Mouse (Mus musculus): ENCODE measurements around the gene Krt82. TPM values are rescaled to one million over a fixed set of nuclear protein-coding genes. Genes with fewer than 3 reads are reported as not detected.

Krt82 gene
- not detected in 2 replicates for polyA plus RNA-seq (2015; fragmentation: Nextera tagmentation; extraction: Ambion mirVana)

GRCm38 (mm10) chr15:101550567-101550966 is at the start of gene Krt82:
Krt82 (minus strand) TSS chr15:101550667.
- H3K9ac ChIP-seq = no peak within 1 kb of the TSS
- H3K27me3 ChIP-seq = peaks cover 21% of the 10 kb centered on the region
- WGBS (ENCODE audit: insufficient replicate concordance) = 72% methylated on average over 7 of the region's 7 CpGs
- H3K4me1 ChIP-seq (replicated peaks) = no peaks in the 10 kb centered on the region
- ATAC-seq (ENCODE audit: low read depth) = no peak
- no peak for DNase-seq
- no peaks in the 10 kb centered on the region for H3K36me3 ChIP-seq
- no peak within 1 kb of the TSS for H3K4me2 ChIP-seq
- no peaks in the 10 kb centered on the region for H3K9me3 ChIP-seq (replicated peaks)
- no peak within 1 kb of the TSS for H3K4me3 ChIP-seq (replicated peaks)
- H3K27ac ChIP-seq = no peak within 1 kb of the TSS

GRCm38 (mm10) chr15:101599123-101599522 is 48.7 kb upstream of the Krt82 start:
- no peak overlapping the region for H3K9ac ChIP-seq
- H3K27me3 ChIP-seq = no peaks in the 10 kb centered on the region
- H3K4me1 ChIP-seq (replicated peaks) = no peaks in the 10 kb centered on the region
- H3K9me3 ChIP-seq (replicated peaks) = no peaks in the 10 kb centered on the region
- DNase-seq = no peak
- WGBS (ENCODE audit: insufficient replicate concordance) = 48% methylated on average over 6 of the region's 6 CpGs
- H3K27ac ChIP-seq = no peak overlapping the region
- no peak overlapping the region for H3K4me3 ChIP-seq (replicated peaks)
- ATAC-seq (ENCODE audit: low read depth) = no peak
- no peak overlapping the region for H3K4me2 ChIP-seq
- H3K36me3 ChIP-seq = no peaks in the 10 kb centered on the region

GRCm38 (mm10) chr15:101588216-101588615 is 37.7 kb upstream of the Krt82 start:
- no peaks in the 10 kb centered on the region for H3K27me3 ChIP-seq
- H3K27ac ChIP-seq = no peak overlapping the region
- no peaks in the 10 kb centered on the region for H3K4me1 ChIP-seq (replicated peaks)
- DNase-seq (no peak), ATAC-seq (ENCODE audit: low read depth) (no peak)
- whole genome bisulfite sequencing (ENCODE audit: insufficient replicate concordance) = 59% methylated on average over 10 of the region's 10 CpGs
- H3K36me3 ChIP-seq = no peaks in the 10 kb centered on the region
- H3K4me3 ChIP-seq (replicated peaks) = no peak overlapping the region
- H3K4me2 ChIP-seq = no peak overlapping the region
- no peak overlapping the region for H3K9ac ChIP-seq
- H3K9me3 ChIP-seq (replicated peaks) = no peaks in the 10 kb centered on the region

GRCm38 (mm10) chr15:101584456-101584855 is 34.0 kb upstream of the Krt82 start:
- 30% methylated on average over 2 of the region's 2 CpGs for WGBS (ENCODE audit: insufficient replicate concordance)
- H3K27me3 ChIP-seq = no peaks in the 10 kb centered on the region
- DNase-seq = no peak
- H3K4me2 ChIP-seq = no peak overlapping the region
- no peak overlapping the region for H3K9ac ChIP-seq
- no peak overlapping the region for H3K27ac ChIP-seq
- no peaks in the 10 kb centered on the region for H3K4me1 ChIP-seq (replicated peaks)
- no peak for ATAC-seq (ENCODE audit: low read depth)
- no peak overlapping the region for H3K4me3 ChIP-seq (replicated peaks)
- H3K9me3 ChIP-seq (replicated peaks) = no peaks in the 10 kb centered on the region
- no peaks in the 10 kb centered on the region for H3K36me3 ChIP-seq

- H3K9ac ChIP-seq = no peak overlapping the region
- H3K4me3 ChIP-seq (replicated peaks) = no peak overlapping the region
- H3K27me3 ChIP-seq = no peaks in the 10 kb centered on the region
- no peaks in the 10 kb centered on the region for H3K9me3 ChIP-seq (replicated peaks)
- H3K27ac ChIP-seq = no peak overlapping the region
- ATAC-seq (ENCODE audit: low read depth) = no peak
- WGBS (ENCODE audit: insufficient replicate concordance) = 53% methylated on average over 8 of the region's 8 CpGs
- H3K36me3 ChIP-seq = no peaks in the 10 kb centered on the region
- no peak overlapping the region for H3K4me2 ChIP-seq
- H3K4me1 ChIP-seq (replicated peaks) = no peaks in the 10 kb centered on the region
- DNase-seq = no peak
Measured at GRCm38 (mm10) chr15:101583211-101583965, 32.9 kb upstream of the Krt82 start.

- 42% methylated on average over 3 of the region's 3 CpGs for WGBS (ENCODE audit: insufficient replicate concordance)
- H3K27ac ChIP-seq = no peak overlapping the region
- H3K9me3 ChIP-seq (replicated peaks) = no peaks in the 10 kb centered on the region
Measured at GRCm38 (mm10) chr15:101581701-101582100, 31.2 kb upstream of the Krt82 start.

GRCm38 (mm10) chr15:101575506-101575905 is 25.0 kb upstream of the Krt82 start:
- no peaks in the 10 kb centered on the region for H3K36me3 ChIP-seq
- no peak overlapping the region for H3K9ac ChIP-seq
- no peak overlapping the region for H3K4me2 ChIP-seq
- no peaks in the 10 kb centered on the region for H3K27me3 ChIP-seq
- DNase-seq = no peak
- H3K9me3 ChIP-seq (replicated peaks) = no peaks in the 10 kb centered on the region
- H3K27ac ChIP-seq = no peak overlapping the region
- no peaks in the 10 kb centered on the region for H3K4me1 ChIP-seq (replicated peaks)
- no peak overlapping the region for H3K4me3 ChIP-seq (replicated peaks)
- no peak for ATAC-seq (ENCODE audit: low read depth)
- WGBS (ENCODE audit: insufficient replicate concordance) = 59% methylated on average over 5 of the region's 5 CpGs

More at GRCm38 (mm10) chr15:101581701-101582100, 31.2 kb upstream of the Krt82 start:
- ATAC-seq (ENCODE audit: low read depth) (no peak), DNase-seq (no peak)
- no peak overlapping the region for H3K4me3 ChIP-seq (replicated peaks)
- no peaks in the 10 kb centered on the region for H3K36me3 ChIP-seq
- no peaks in the 10 kb centered on the region for H3K4me1 ChIP-seq (replicated peaks)
- H3K4me2 ChIP-seq = no peak overlapping the region
- H3K27me3 ChIP-seq = no peaks in the 10 kb centered on the region
- H3K9ac ChIP-seq = no peak overlapping the region

GRCm38 (mm10) chr15:101573796-101574345 is 23.4 kb upstream of the Krt82 start, which contains the start of gene Krt75:
Krt75 (minus strand) TSS chr15:101573904.
- ATAC-seq (ENCODE audit: low read depth) (no peak), DNase-seq (no peak)
- Histone ChIP-seq H3K4me1 (replicated peaks) (no peaks in the 10 kb centered on the region), H3K27me3 (no peaks in the 10 kb centered on the region), H3K9ac (no peak within 1 kb of the TSS), H3K36me3 (no peaks in the 10 kb centered on the region), H3K27ac (no peak within 1 kb of the TSS), H3K4me2 (no peak within 1 kb of the TSS), H3K9me3 (replicated peaks) (no peaks in the 10 kb centered on the region), H3K4me3 (replicated peaks) (no peak within 1 kb of the TSS)
- 56% methylated on average over 15 of the region's 15 CpGs for WGBS (ENCODE audit: insufficient replicate concordance)

GRCm38 (mm10) chr15:101567780-101568179 is 17.3 kb upstream of the Krt82 start:
- DNase-seq = no peak
- H3K9me3 ChIP-seq (replicated peaks) = no peaks in the 10 kb centered on the region
- no peak overlapping the region for H3K4me3 ChIP-seq (replicated peaks)
- H3K27ac ChIP-seq = no peak overlapping the region
- no peak overlapping the region for H3K4me2 ChIP-seq
- ATAC-seq (ENCODE audit: low read depth) = no peak
- no peaks in the 10 kb centered on the region for H3K4me1 ChIP-seq (replicated peaks)
- H3K9ac ChIP-seq = no peak overlapping the region
- no peaks in the 10 kb centered on the region for H3K36me3 ChIP-seq
- H3K27me3 ChIP-seq = no peaks in the 10 kb centered on the region
- 28% methylated on average over 7 of the region's 7 CpGs for WGBS (ENCODE audit: insufficient replicate concordance)

- Histone ChIP-seq H3K9ac (no peak within 1 kb of the TSS), H3K27ac (no peak within 1 kb of the TSS), H3K4me3 (replicated peaks) (no peak within 1 kb of the TSS), H3K4me2 (no peak within 1 kb of the TSS), H3K27me3 (no peaks in the 10 kb centered on the region), H3K4me1 (replicated peaks) (no peaks in the 10 kb centered on the region), H3K36me3 (no peaks in the 10 kb centered on the region), H3K9me3 (replicated peaks) (no peaks in the 10 kb centered on the region)
- 49% methylated on average over 5 of the region's 5 CpGs for WGBS (ENCODE audit: insufficient replicate concordance)
- ATAC-seq (ENCODE audit: low read depth) = no peak
- no peak for DNase-seq
Measured at GRCm38 (mm10) chr15:101562850-101563249, 12.4 kb upstream of the Krt82 start, which contains the start of gene Krt90. Krt90 (minus strand) TSS chr15:101562950.

GRCm38 (mm10) chr15:101558034-101558646 is 7.7 kb upstream of the Krt82 start:
- 0 out of 2 replicates have a peak, but pooled peaks cover 4% of the 10 kb centered on the region for H3K27me3 ChIP-seq
- no peaks in the 10 kb centered on the region for H3K4me1 ChIP-seq (replicated peaks)
- no peak overlapping the region for H3K9ac ChIP-seq
- no peaks in the 10 kb centered on the region for H3K36me3 ChIP-seq
- no peak overlapping the region for H3K4me2 ChIP-seq
- ATAC-seq (ENCODE audit: low read depth) = no peak
- no peaks in the 10 kb centered on the region for H3K9me3 ChIP-seq (replicated peaks)
- no peak for DNase-seq
- WGBS (ENCODE audit: insufficient replicate concordance) = 16% methylated on average over 6 of the region's 7 CpGs
- no peak overlapping the region for H3K4me3 ChIP-seq (replicated peaks)
- no peak overlapping the region for H3K27ac ChIP-seq

Data from liver, embryonic 13.5 days (tissue).